Mouse (Mus musculus) heart, postnatal 14 days (tissue): ENCODE results near the gene Nudt1. TPM values are rescaled to one million over a fixed set of nuclear protein-coding genes. Genes with fewer than 3 reads are reported as not detected.
A peak's percentile ranks its signal among the peaks of the same experiment; 100 is the strongest.

Experiments used
- DNase-seq, 2 experiments: peaks; one replicate each; pipeline ENCODE4 v3.0.0; 2021 to 2022
- intact Hi-C: fragments of 180-260 bp; cut with DNase I; formaldehyde crosslinking; loops from one replicate; pipeline ENCODE4 v1.15.1; 2025
- total RNA-seq, 2 experiments: library from RNA; stranded (reverse); gene quantifications; 2 replicates each; pipeline ENCODE4 v1.2.3; 2021

Nudt1 gene
- total RNA-seq, 2 experiments from 2014 or later = 10.0 to 12.2 TPM

DNA sequence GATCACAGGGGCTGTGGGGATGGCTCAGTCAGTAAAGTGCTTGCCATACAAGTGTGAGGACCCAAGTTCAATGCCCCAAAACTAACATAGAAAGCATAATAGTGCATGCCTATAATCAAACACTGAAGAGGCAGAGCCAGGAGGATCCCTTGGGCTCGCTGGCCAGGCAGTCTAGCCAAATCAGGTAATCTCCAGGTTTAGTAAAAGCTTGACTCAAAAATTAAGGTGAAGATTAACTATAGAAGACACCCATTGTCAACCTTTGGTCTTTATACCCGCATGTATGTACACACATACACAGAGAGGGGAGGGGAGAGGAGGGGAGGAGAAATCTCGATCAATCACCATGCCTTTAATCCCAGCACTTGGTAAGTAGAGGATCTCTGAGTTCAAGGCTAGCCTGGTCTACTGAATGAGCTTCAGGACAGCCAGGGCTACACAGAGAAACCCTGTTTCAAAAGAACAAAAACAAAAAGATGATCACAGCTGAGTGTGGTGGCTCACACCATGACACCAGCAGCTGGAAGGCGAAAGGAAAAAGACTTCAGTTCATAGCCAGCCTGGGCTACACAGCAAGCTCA lies 53.9 kb downstream of the Nudt1 start:
- intact Hi-C loops = no loop called here

DNA sequence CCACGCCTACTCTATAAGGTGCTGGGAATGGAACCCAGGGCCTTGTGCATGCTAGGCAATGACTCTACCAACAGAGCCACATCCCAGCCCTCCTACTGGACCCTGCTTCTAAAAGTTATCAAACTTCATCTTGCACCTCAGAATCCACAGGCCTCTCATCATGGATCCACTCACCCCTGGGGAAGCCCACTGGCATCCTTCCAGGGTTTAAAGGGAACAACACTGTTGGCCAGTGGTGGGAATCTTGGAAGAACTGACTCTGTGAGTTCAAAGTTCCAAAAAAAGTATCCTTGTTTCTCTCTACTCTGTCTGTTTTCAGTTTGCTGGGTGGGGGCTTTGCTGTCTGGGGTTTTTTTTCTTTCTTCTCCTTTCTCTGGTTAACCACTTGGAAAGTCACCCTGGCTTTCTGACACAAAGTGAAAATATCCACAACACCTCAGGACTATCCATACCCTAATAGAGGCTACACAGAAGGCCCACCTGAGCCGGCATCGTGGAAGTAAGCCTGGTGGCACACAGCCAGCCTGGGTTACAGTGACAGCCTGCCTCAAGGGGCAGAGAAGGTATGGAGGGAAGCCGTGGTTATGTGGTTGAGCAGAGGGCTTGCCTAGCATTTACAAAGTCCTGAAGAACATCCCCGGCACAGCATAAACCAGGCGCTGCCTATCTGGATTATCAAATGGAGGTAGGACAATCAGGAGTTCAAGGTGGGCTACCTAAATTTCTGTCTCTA lies 56.8 kb downstream of the Nudt1 start:
- DNase-seq = peak in 1 of 2 experiments; percentile 36
- intact Hi-C loops = no loop called here

More for the DNA sequence above, 53.9 kb downstream of the Nudt1 start:
- no peak for DNase-seq

DNA sequence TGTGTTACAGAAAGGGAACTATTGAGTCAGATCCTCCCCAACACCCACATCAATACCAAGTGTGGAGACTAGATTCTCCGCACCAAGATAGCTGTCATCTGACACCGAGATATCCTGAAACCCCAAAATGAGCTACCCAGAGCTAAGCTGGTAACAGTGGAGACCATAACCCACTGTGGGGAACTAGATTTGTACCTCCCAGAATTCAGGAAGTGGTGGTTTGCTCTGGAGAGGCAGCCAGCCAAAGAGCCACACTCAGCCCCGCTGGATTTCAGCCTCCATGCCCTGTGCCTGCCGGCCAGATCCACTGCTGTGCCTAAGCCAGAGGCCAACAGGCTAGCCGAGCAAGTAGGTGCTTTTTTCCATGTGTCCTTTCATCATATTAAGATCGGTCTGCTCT lies 57.8 kb downstream of the Nudt1 start:
- intact Hi-C loops = no loop called here
- DNase-seq = no peak

DNA sequence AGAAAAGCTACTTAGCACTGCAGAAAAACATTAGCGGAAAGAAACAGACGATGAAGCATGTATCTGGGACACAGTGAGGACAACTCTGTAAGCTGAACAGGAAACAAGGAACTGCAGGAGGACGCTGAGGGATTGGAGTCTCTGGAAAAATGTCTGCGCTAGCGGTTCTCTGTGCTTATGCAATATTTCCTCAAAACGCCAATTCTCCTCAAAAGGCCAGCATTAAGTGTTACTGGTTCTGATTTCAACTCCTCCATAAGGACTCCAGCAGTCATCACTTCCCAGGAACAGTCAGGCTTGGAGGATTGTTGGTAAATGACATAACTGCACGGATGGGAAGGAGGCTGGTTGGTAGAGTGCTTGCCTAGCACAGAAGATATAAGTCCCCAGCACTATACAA lies 59.7 kb downstream of the Nudt1 start:
- intact Hi-C loops = no loop called here

DNA sequence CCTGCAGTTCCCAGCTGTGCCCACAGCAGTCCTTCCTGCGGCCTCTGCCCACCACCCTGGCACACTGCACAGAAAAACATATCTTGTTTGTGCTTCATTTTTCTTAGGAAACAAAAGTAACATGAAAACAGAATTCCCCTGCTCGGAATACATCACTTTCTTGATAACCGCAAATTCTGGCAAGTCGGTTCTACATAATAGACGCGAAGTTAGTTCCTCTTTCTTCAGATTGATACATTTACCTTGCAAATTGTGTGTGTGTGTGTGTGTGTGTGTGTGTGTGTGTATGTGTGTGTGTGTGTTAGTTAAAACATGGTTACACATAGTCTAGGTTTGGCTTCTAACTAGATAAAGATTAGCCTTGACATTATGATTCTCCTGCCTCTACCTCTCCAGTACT lies 61.2 kb downstream of the Nudt1 start:
- no peak for DNase-seq
- intact Hi-C loops = no loop called here

More for the DNA sequence above, 59.7 kb downstream of the Nudt1 start:
- no peak for DNase-seq

DNA sequence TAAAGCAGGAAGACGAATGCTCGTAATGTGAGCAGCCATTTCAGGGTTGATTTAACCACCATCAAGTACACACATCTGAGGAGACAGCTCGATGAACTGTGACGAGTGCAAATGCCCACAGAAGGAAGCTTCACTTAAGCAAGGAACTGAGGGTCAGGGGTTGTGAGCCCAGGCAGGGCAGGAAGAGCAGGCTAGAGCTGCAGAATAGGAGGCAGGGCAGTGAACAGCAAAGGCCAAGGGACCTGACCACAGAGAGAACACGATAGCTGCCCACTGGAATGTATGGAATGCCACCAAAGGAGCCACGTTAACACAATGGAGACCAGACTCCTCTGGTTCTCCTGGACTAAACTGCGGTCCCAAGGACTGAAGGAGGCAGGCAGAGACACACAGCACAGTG lies 62.1 kb downstream of the Nudt1 start:
- DNase-seq = no peak
- intact Hi-C loops = no loop called here

DNA sequence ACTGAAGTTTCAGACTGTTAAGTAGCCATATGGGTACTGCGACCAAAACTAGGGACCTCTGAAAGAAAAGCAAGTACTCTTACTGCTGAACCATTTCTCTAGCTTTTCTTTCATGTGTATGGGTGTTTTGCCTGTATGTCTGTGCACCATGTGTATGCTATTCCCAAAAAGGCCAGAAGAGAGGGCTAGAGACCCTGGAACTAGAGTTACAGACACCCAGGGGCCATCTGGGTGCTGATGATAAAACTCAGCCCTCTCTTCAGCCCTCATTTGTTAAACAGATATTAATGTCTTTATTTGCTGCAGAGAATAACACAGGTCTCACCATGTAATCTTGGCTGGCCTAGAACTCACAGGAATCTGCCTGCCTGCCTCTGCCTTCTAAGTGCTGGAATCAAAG lies 63.0 kb downstream of the Nudt1 start:
- no peak for DNase-seq
- intact Hi-C loops = no loop called here

DNA sequence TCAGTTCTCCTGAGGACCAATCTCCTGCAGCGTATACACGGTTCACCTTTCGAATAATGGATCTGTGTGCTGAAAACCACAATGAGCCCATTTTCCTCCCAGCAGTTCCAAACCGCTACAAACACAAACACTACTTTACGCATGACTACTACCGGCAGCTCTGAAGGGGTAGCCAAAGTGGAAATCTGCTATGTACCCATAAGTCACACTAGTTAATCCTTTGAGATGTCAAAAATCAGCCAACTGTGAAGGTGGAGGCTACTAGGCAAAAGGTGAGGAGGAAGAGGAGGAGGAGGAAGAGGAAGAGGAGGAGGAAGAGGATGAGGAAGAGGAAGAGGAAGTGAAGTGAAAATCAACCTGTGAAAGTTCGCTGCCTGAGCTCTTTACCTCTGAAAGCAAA lies 65.8 kb downstream of the Nudt1 start:
- DNase-seq = no peak
- intact Hi-C loops = no loop called here

Other genes starting within 250 kb of the Nudt1 start
- gene Mad1l1, start 104 bp upstream of the Nudt1 start, total RNA-seq = 10 to 100 TPM; 14.7 to 14.8 TPM
- gene Mrm2, start 10.2 kb downstream of the Nudt1 start, total RNA-seq = 10 to 100 TPM in 1 of 2 experiments, 1 to 10 TPM in 1; 9.5 to 10.9 TPM
- 10 to 100 TPM; 14.6 to 16.2 TPM for gene Snx8, start 67.6 kb downstream of the Nudt1 start, total RNA-seq
- 10 to 100 TPM; 86.5 to 88.7 TPM for gene Eif3b, start 97.7 kb downstream of the Nudt1 start, total RNA-seq
- not detected for gene Gm4869, start 124.0 kb downstream of the Nudt1 start, total RNA-seq
- gene Chst12, start 183.9 kb downstream of the Nudt1 start, total RNA-seq = 1 to 10 TPM; 6.7 to 6.8 TPM
- not detected for gene Grifin, start 243.4 kb downstream of the Nudt1 start, total RNA-seq